Mouse (Mus musculus): ENCODE data around the gene Npl. TPM values are rescaled to one million over a fixed set of nuclear protein-coding genes. Genes with fewer than 3 reads are reported as not detected.

Npl gene
- polyA plus RNA-seq, 1 experiment from 2014 or later, result 13.3 TPM

DNA sequence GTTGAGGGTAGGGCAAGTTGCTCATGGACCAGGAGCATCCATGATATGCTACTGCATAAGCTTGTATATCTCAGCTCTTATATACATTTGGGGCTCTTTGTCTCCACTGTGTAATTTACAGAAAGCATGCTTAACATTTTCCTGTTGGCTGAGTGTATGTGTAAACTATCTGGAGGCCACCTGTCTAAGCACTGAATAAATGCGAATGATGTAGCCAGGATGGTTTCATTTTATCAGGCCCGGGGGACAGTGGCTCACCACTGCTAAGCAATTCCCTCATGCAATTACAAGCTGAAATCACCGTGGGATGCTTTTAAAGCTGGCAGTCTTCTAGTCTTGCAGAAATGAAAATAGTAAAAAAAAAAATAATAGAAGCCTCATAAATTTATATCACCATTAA, 24.9 kb upstream of the Npl start:
- Histone ChIP-seq H3K27me3 (ENCODE audit: control insufficient read depth, insufficient read depth, low read depth, low read length) (no peaks in the 10 kb centered on the region), H3K36me3 (ENCODE audit: control insufficient read depth, insufficient read depth, low read length) (no peaks in the 10 kb centered on the region), H3K9me3 (replicated peaks; ENCODE audit: control insufficient read depth, low read length, poor library complexity, severe bottlenecking) (no peaks in the 10 kb centered on the region), H3K9ac (ENCODE audit: low read depth, low read length) (no peak overlapping the region), H3K4me1 (ENCODE audit: control insufficient read depth, insufficient read depth, low read length) (no peaks in the 10 kb centered on the region), H3K4me3 (ENCODE audit: low read depth, low read length) (no peak overlapping the region), H3K27ac (ENCODE audit: low read length) (no peak overlapping the region), H3K4me2 (ENCODE audit: low read length) (no peak overlapping the region)
- 61% methylated on average over 3 of the region's 3 CpGs for WGBS
- ATAC-seq, result no peak

DNA sequence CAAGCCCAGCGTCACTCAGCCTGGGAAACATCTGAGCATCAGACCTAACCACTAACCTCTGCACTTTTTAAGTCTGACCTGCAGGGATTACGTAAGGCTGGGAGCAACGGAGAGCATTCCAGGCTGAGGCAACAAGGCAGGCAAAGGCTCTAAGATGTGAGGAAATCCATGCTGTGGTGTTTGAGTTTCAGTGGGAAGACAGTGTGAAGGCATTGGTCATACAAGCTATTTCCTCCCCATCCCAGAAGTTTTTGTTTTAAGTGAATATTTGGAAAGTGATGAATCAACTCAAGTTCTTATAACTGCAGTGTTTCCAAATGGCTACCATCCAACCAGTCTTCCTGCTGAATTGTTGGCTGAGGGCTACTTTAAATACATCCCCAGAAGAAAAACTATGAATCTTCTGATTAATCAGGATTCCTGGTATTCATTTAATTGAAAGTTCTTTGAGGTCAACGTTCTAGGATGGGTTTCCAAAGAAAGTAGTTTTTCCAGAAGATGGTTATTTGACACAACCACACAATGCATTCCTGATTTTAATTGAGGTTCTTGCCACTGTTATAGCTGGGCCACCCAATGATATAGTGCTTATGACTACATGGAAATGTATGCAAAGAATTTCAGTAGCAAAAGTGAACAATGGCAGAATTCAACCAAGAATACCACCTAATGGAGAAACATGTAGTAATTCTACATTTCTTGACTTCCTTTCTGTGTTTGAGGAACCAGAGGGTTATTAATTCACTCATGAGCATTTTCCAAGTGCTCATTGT, 22.6 kb upstream of the Npl start:
- H3K4me3 ChIP-seq (ENCODE audit: low read depth, low read length), result no peak overlapping the region
- no peaks in the 10 kb centered on the region for H3K27me3 ChIP-seq (ENCODE audit: control insufficient read depth, insufficient read depth, low read depth, low read length)
- no peaks in the 10 kb centered on the region for H3K4me1 ChIP-seq (ENCODE audit: control insufficient read depth, insufficient read depth, low read length)
- no peak overlapping the region for H3K4me2 ChIP-seq (ENCODE audit: low read length)
- ATAC-seq, result no peak
- no peak overlapping the region for H3K9ac ChIP-seq (ENCODE audit: low read depth, low read length)
- no peaks in the 10 kb centered on the region for H3K9me3 ChIP-seq (replicated peaks; ENCODE audit: control insufficient read depth, low read length, poor library complexity, severe bottlenecking)
- H3K36me3 ChIP-seq (ENCODE audit: control insufficient read depth, insufficient read depth, low read length), result no peaks in the 10 kb centered on the region
- no peak overlapping the region for H3K27ac ChIP-seq (ENCODE audit: low read length)
- 74% methylated on average over 4 of the region's 4 CpGs for WGBS

DNA sequence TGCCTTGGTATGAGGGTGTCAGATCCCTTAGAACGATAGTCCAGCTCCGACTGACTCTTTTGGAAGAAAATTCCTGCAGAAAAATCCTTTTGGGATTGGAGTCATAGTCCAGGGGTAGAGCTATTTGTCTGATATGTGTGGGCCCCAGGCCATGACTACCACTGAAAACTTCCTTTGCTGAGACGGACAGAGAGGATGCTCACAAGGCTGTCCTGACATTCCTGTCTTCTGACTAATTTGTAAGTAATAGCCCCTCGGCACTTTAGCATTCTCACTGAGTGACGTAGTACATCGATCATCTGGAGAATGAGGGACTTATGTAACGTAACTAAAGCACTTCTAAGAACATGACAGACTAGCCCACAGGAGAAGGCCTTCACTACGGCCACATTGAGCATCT, 15.9 kb upstream of the Npl start:
- no peak overlapping the region for H3K4me2 ChIP-seq (ENCODE audit: low read length)
- H3K9ac ChIP-seq (ENCODE audit: low read depth, low read length), result no peak overlapping the region
- ATAC-seq, result no peak
- no peaks in the 10 kb centered on the region for H3K36me3 ChIP-seq (ENCODE audit: control insufficient read depth, insufficient read depth, low read length)
- H3K9me3 ChIP-seq (replicated peaks; ENCODE audit: control insufficient read depth, low read length, poor library complexity, severe bottlenecking), result no peaks in the 10 kb centered on the region
- H3K4me1 ChIP-seq (ENCODE audit: control insufficient read depth, insufficient read depth, low read length), result no peaks in the 10 kb centered on the region
- H3K27me3 ChIP-seq (ENCODE audit: control insufficient read depth, insufficient read depth, low read depth, low read length), result no peaks in the 10 kb centered on the region
- no peak overlapping the region for H3K4me3 ChIP-seq (ENCODE audit: low read depth, low read length)
- H3K27ac ChIP-seq (ENCODE audit: low read length), result no peak overlapping the region
- WGBS, result 89% methylated on average over 8 of the region's 8 CpGs

DNA sequence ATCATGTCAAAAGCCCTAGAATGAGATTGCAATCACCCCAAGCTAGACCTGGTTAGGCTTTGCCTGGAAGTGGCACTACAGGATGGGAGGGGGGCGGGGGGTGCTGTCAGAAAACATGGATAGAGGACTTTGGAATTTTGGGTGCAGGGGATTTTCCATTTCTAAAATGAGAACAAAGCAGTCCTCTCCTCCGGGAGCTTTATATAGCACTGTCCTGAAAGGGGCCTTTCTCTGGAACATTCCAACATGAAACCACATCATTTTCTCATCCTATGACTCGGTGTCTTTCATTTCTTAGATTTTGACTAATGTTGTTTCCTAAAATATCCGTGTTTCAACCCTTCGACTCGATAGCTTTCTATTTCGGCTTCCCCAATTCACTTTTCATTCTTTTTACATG, 14.9 kb upstream of the Npl start:
- Histone ChIP-seq H3K4me3 (ENCODE audit: low read depth, low read length) (no peak overlapping the region), H3K4me2 (ENCODE audit: low read length) (no peak overlapping the region), H3K4me1 (ENCODE audit: control insufficient read depth, insufficient read depth, low read length) (no peaks in the 10 kb centered on the region), H3K9ac (ENCODE audit: low read depth, low read length) (no peak overlapping the region), H3K27me3 (ENCODE audit: control insufficient read depth, insufficient read depth, low read depth, low read length) (no peaks in the 10 kb centered on the region), H3K9me3 (replicated peaks; ENCODE audit: control insufficient read depth, low read length, poor library complexity, severe bottlenecking) (no peaks in the 10 kb centered on the region), H3K27ac (ENCODE audit: low read length) (no peak overlapping the region), H3K36me3 (ENCODE audit: control insufficient read depth, insufficient read depth, low read length) (no peaks in the 10 kb centered on the region)
- ATAC-seq, result no peak
- 88% methylated on average over 7 of the region's 7 CpGs for WGBS

DNA sequence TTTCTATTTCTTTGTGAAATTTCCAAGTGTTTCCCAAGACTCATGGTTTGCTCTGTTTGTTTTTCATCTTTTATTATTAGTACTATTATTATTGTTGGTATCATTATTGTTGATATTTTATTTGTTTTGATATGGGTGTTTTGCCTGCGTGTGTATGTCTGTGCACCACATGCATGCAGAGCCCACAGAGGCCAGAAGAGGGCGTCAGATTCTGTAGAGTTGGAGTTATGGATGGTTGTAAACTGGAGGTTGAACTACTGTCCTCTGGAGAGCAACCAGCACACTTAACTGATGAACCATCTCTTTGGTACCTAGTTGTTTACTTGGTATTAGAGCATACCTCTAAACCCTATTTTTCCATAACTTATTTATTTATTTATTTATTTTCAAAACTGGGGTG, 13.8 kb upstream of the Npl start:
- Histone ChIP-seq H3K4me3 (ENCODE audit: low read depth, low read length) (no peak overlapping the region), H3K9ac (ENCODE audit: low read depth, low read length) (no peak overlapping the region), H3K27ac (ENCODE audit: low read length) (no peak overlapping the region), H3K4me1 (ENCODE audit: control insufficient read depth, insufficient read depth, low read length) (no peaks in the 10 kb centered on the region), H3K4me2 (ENCODE audit: low read length) (no peak overlapping the region), H3K36me3 (ENCODE audit: control insufficient read depth, insufficient read depth, low read length) (no peaks in the 10 kb centered on the region), H3K27me3 (ENCODE audit: control insufficient read depth, insufficient read depth, low read depth, low read length) (no peaks in the 10 kb centered on the region), H3K9me3 (replicated peaks; ENCODE audit: control insufficient read depth, low read length, poor library complexity, severe bottlenecking) (no peaks in the 10 kb centered on the region)
- WGBS, result 58% methylated on average over 2 of the region's 2 CpGs
- no peak for ATAC-seq

DNA sequence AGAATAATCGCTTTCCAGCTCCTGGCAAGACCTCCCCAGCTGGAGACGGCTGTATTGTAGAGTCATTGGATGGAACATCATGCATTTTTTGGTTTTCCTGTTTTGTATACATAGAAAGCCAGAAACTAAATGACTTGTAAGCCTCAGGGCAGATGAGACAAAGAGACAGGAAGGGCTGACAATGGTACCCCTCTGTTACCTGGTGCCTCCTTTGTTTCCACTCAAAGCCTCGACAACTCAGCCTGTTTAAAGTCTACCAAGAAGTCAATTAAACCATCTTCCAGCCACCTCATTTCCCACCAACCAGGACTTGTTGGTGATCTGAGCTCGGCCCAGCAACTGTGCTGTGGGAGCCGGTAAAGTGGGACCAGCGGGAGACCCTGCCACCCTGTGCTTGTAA, 11.0 kb upstream of the Npl start:
- Histone ChIP-seq H3K9ac (ENCODE audit: low read depth, low read length) (no peak overlapping the region), H3K9me3 (replicated peaks; ENCODE audit: control insufficient read depth, low read length, poor library complexity, severe bottlenecking) (no peaks in the 10 kb centered on the region), H3K27me3 (ENCODE audit: control insufficient read depth, insufficient read depth, low read depth, low read length) (no peaks in the 10 kb centered on the region), H3K4me2 (ENCODE audit: low read length) (no peak overlapping the region), H3K27ac (ENCODE audit: low read length) (no peak overlapping the region), H3K4me1 (ENCODE audit: control insufficient read depth, insufficient read depth, low read length) (no peaks in the 10 kb centered on the region), H3K4me3 (ENCODE audit: low read depth, low read length) (no peak overlapping the region), H3K36me3 (ENCODE audit: control insufficient read depth, insufficient read depth, low read length) (no peaks in the 10 kb centered on the region)
- WGBS, result 50% methylated on average over 6 of the region's 6 CpGs
- ATAC-seq, result no peak

DNA sequence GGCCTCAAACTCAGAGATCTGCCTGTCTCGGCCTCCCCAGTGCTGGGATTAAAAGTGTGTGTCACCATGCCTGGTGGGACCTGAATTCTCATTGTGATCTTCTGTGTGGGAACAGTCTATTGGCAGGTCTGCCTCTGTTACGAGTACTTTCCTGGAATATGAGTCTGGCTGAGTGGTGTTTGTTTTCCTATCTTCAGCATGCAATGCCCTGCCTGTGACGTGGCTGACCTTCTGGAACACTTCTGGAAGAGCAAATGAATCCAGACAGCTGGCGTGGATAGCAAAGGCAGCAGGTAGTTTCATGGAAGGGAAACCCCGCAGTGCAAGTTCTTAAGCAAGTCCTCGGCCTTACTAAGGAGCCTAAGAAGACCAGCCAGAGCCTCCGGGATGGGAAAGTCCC, 9.9 kb upstream of the Npl start:
- no peaks in the 10 kb centered on the region for H3K4me1 ChIP-seq (ENCODE audit: control insufficient read depth, insufficient read depth, low read length)
- H3K4me2 ChIP-seq (ENCODE audit: low read length), result no peak overlapping the region
- no peaks in the 10 kb centered on the region for H3K27me3 ChIP-seq (ENCODE audit: control insufficient read depth, insufficient read depth, low read depth, low read length)
- no peak overlapping the region for H3K9ac ChIP-seq (ENCODE audit: low read depth, low read length)
- no peak overlapping the region for H3K27ac ChIP-seq (ENCODE audit: low read length)
- H3K4me3 ChIP-seq (ENCODE audit: low read depth, low read length), result no peak overlapping the region
- WGBS, result 55% methylated on average over 7 of the region's 7 CpGs
- H3K36me3 ChIP-seq (ENCODE audit: control insufficient read depth, insufficient read depth, low read length), result no peaks in the 10 kb centered on the region
- no peak for ATAC-seq
- no peaks in the 10 kb centered on the region for H3K9me3 ChIP-seq (replicated peaks; ENCODE audit: control insufficient read depth, low read length, poor library complexity, severe bottlenecking)

DNA sequence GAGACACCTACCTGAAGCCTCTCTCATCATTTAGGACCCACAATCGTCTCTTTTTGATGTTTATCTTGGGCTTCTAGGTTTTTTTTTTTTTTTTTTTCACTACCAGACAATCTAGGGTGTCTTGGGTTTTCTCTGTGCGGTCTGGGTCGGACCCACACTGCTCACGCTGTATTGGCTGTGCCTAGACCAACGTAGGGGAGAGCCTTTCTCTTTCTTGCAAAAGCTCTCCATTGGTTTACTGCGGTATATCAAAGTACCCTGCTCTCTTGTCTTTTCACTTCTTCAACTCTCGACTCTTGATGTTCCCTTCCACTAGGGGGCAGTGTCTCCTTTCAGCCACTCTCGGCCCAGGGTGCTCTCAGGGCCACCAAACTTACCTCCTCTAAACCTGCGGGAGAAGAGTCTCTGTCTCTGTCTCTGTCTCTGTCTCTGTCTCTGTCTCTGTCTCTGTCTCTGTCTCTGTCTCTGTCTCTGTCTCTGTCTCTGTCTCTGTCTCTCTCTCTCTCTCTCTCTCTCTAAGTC, 9.3 kb upstream of the Npl start:
- no peak overlapping the region for H3K9ac ChIP-seq (ENCODE audit: low read depth, low read length)
- no peak overlapping the region for H3K4me2 ChIP-seq (ENCODE audit: low read length)
- H3K4me1 ChIP-seq (ENCODE audit: control insufficient read depth, insufficient read depth, low read length), result no peaks in the 10 kb centered on the region
- H3K36me3 ChIP-seq (ENCODE audit: control insufficient read depth, insufficient read depth, low read length), result no peaks in the 10 kb centered on the region
- ATAC-seq, result no peak
- no peaks in the 10 kb centered on the region for H3K27me3 ChIP-seq (ENCODE audit: control insufficient read depth, insufficient read depth, low read depth, low read length)
- H3K4me3 ChIP-seq (ENCODE audit: low read depth, low read length), result no peak overlapping the region
- no peak overlapping the region for H3K27ac ChIP-seq (ENCODE audit: low read length)
- H3K9me3 ChIP-seq (replicated peaks; ENCODE audit: control insufficient read depth, low read length, poor library complexity, severe bottlenecking), result no peaks in the 10 kb centered on the region
- 23% methylated on average over 9 of the region's 9 CpGs for WGBS

DNA sequence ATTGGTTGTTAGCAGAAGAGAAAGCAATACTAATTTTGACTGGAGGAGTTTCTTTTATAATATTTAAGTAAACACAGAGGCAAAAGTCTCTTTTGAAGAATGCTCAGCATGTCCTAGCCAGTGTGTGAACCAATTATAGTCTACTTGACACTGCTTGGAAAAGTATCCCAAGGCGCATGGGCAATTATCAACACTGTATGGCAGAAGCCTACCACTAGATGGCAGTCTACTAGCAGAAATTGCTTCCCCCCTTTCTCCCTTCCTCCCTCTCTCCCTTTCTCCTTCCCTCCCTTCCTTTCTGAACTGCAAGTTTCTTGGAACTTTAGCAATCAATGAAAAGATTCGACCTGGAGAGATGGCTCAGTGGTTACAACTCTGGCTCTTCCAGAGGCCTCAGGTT, 7.1 kb upstream of the Npl start:
- no peaks in the 10 kb centered on the region for H3K27me3 ChIP-seq (ENCODE audit: control insufficient read depth, insufficient read depth, low read depth, low read length)
- peak; percentile 79 for ATAC-seq

More for the DNA sequence above, 7.1 kb upstream of the Npl start:
- H3K4me3 ChIP-seq (ENCODE audit: low read depth, low read length), result no peak overlapping the region
- 4% methylated on average over 2 of the region's 2 CpGs for WGBS
- H3K4me1 ChIP-seq (ENCODE audit: control insufficient read depth, insufficient read depth, low read length), result no peaks in the 10 kb centered on the region
- H3K36me3 ChIP-seq (ENCODE audit: control insufficient read depth, insufficient read depth, low read length), result no peaks in the 10 kb centered on the region
- H3K9ac ChIP-seq (ENCODE audit: low read depth, low read length), result no peak overlapping the region
- no peak overlapping the region for H3K4me2 ChIP-seq (ENCODE audit: low read length)
- no peaks in the 10 kb centered on the region for H3K9me3 ChIP-seq (replicated peaks; ENCODE audit: control insufficient read depth, low read length, poor library complexity, severe bottlenecking)
- H3K27ac ChIP-seq (ENCODE audit: low read length), result no peak overlapping the region
